Mouse (Mus musculus) E14TG2a.4 (cell line): ENCODE measurements around the gene Gpt2.

Source experiments
- H3K27me3 ChIP-seq: 2 replicates; pipeline ENCODE4 v1.6.1; 2014; ENCODE audit warnings: low read length, control low read depth; ENCODE audit not compliant: insufficient read depth
- H3K36me3 ChIP-seq: 2 replicates; pipeline ENCODE4 v1.6.1; 2014; ENCODE audit warnings: low read length, control low read depth; ENCODE audit not compliant: insufficient read depth
- H3K4me1 ChIP-seq: replicated peaks from 2 replicates; pipeline ENCODE4 v1.6.1; 2014; ENCODE audit warnings: low read depth, low read length, control low read depth
- H3K4me3 ChIP-seq: replicated peaks from 2 replicates; pipeline ENCODE4 v1.5.1; 2014; ENCODE audit warnings: mild to moderate bottlenecking, low read length
- H3K9me3 ChIP-seq: 2 replicates; pipeline ENCODE4 v1.6.1; 2014; ENCODE audit warnings: low read length, control low read depth
- CTCF ChIP-seq: conservative IDR thresholded peaks from 2 replicates; pipeline ENCODE4 v1.5.1; 2014; ENCODE audit warnings: low read length
- NANOG ChIP-seq: IDR thresholded peaks from 2 replicates; pipeline ENCODE4 v1.6.1; 2014; ENCODE audit warnings: borderline replicate concordance, low read length, mixed read lengths
- POU5F1 ChIP-seq: IDR thresholded peaks from 2 replicates; pipeline ENCODE4 v1.6.1; 2014; ENCODE audit warnings: low read length, borderline replicate concordance

Gpt2 gene

GRCm38 (mm10) chr8:85492125-85492875, at the start of gene Gpt2:
Gene Gpt2, plus strand, starts transcription at chr8:85492576.
- Histone ChIP-seq H3K36me3 (peaks cover 36% of the 10 kb centered on the region), H3K4me3 (peak within 1 kb of the TSS; percentile 96), H3K4me1 (peaks cover 84% of the 10 kb centered on the region), H3K9me3 (no peaks in the 10 kb centered on the region), H3K27me3 (no peaks in the 10 kb centered on the region)
- TF ChIP-seq POU5F1 = no peak
- TF ChIP-seq NANOG = no peak
- no peak for TF ChIP-seq CTCF

GRCm38 (mm10) chr8:85444092-85444491, 48.3 kb upstream of the Gpt2 start:
- H3K9me3 ChIP-seq = no peaks in the 10 kb centered on the region
- H3K36me3 ChIP-seq = no peaks in the 10 kb centered on the region
- peaks cover 54% of the 10 kb centered on the region for H3K4me1 ChIP-seq
- no peak overlapping the region for H3K4me3 ChIP-seq
- no peak for TF ChIP-seq CTCF
- TF ChIP-seq NANOG = no peak
- no peak for TF ChIP-seq POU5F1
- no peaks in the 10 kb centered on the region for H3K27me3 ChIP-seq

- no peak for TF ChIP-seq NANOG
- TF ChIP-seq CTCF = no peak
- TF ChIP-seq POU5F1 = no peak
- peaks cover 48% of the 10 kb centered on the region for H3K4me1 ChIP-seq
- no peaks in the 10 kb centered on the region for H3K36me3 ChIP-seq
- H3K9me3 ChIP-seq = no peaks in the 10 kb centered on the region
- no peaks in the 10 kb centered on the region for H3K27me3 ChIP-seq
- H3K4me3 ChIP-seq = peak overlapping the region; percentile 64
These were observed 46.3 kb upstream of the Gpt2 start for GRCm38 (mm10) chr8:85445936-85446685.

GRCm38 (mm10) chr8:85450335-85450734, 42.0 kb upstream of the Gpt2 start:
- no peaks in the 10 kb centered on the region for H3K36me3 ChIP-seq
- H3K9me3 ChIP-seq = no peaks in the 10 kb centered on the region
- TF ChIP-seq POU5F1 (no peak), NANOG (no peak), CTCF (no peak)
- 0 out of 2 replicates have a peak, but pooled peaks cover 4% of the 10 kb centered on the region for H3K27me3 ChIP-seq
- H3K4me3 ChIP-seq = no peak overlapping the region
- H3K4me1 ChIP-seq = peaks cover 29% of the 10 kb centered on the region

GRCm38 (mm10) chr8:85452328-85452727, 40.0 kb upstream of the Gpt2 start:
- H3K4me1 ChIP-seq = peaks cover 20% of the 10 kb centered on the region
- TF ChIP-seq CTCF (no peak), NANOG (no peak), POU5F1 (no peak)
- H3K4me3 ChIP-seq = no peak overlapping the region
- no peaks in the 10 kb centered on the region for H3K36me3 ChIP-seq
- 0 out of 2 replicates have a peak, but pooled peaks cover 4% of the 10 kb centered on the region for H3K27me3 ChIP-seq
- no peaks in the 10 kb centered on the region for H3K9me3 ChIP-seq

- Histone ChIP-seq H3K27me3 (0 out of 2 replicates have a peak, but pooled peaks cover 4% of the 10 kb centered on the region), H3K4me1 (peaks cover 22% of the 10 kb centered on the region), H3K9me3 (no peaks in the 10 kb centered on the region), H3K4me3 (no peak overlapping the region), H3K36me3 (no peaks in the 10 kb centered on the region)
- TF ChIP-seq POU5F1 (no peak), CTCF (no peak), NANOG (no peak)
These were observed 39.1 kb upstream of the Gpt2 start for GRCm38 (mm10) chr8:85453256-85453655.

- H3K27me3 ChIP-seq = 0 out of 2 replicates have a peak, but pooled peaks cover 4% of the 10 kb centered on the region
- no peak overlapping the region for H3K4me3 ChIP-seq
- no peaks in the 10 kb centered on the region for H3K36me3 ChIP-seq
- TF ChIP-seq POU5F1 = no peak
- no peak for TF ChIP-seq CTCF
- no peak for TF ChIP-seq NANOG
- H3K9me3 ChIP-seq = no peaks in the 10 kb centered on the region
- H3K4me1 ChIP-seq = peaks cover 26% of the 10 kb centered on the region
These were observed 37.6 kb upstream of the Gpt2 start for GRCm38 (mm10) chr8:85454750-85455149.

- Histone ChIP-seq H3K9me3 (no peaks in the 10 kb centered on the region), H3K4me3 (no peak overlapping the region), H3K36me3 (no peaks in the 10 kb centered on the region), H3K4me1 (peaks cover 34% of the 10 kb centered on the region), H3K27me3 (0 out of 2 replicates have a peak, but pooled peaks cover 4% of the 10 kb centered on the region)
- TF ChIP-seq CTCF (peak; percentile 65), POU5F1 (no peak), NANOG (no peak)
These were observed 35.8 kb upstream of the Gpt2 start for GRCm38 (mm10) chr8:85456536-85456935.
